Mouse (Mus musculus) G1E (cell line): Measurements from ENCODE around the gene Kalrn. TPM values are rescaled to one million over a fixed set of nuclear protein-coding genes. Genes with fewer than 3 reads are reported as not detected.

Source experiments
- ATAC-seq: 2 replicates; pipeline ENCODE4 v1.8.0; 2016; ENCODE audit warnings: mild to moderate bottlenecking; ENCODE audit not compliant: insufficient number of reproducible peaks, poor library complexity, low FRiP score, severe bottlenecking; ENCODE audit errors: extremely low read depth
- DNase-seq: peaks from one replicate; pipeline ENCODE4 v3.0.0; 2012; ENCODE audit warnings: low spot score
- H3K27me3 ChIP-seq: 2 replicates; pipeline ENCODE4 v1.6.1; 2012; ENCODE audit warnings: mild to moderate bottlenecking, low read length, inconsistent platforms; ENCODE audit not compliant: insufficient read depth
- H3K36me3 ChIP-seq: replicated peaks from 2 replicates; pipeline ENCODE3; 2012; ENCODE audit warnings: mild to moderate bottlenecking, inconsistent platforms
- H3K4me1 ChIP-seq: 2 replicates; pipeline ENCODE4 v1.6.1; 2012; ENCODE audit warnings: low read depth, low read length, inconsistent platforms, mixed read lengths; ENCODE audit not compliant: insufficient read depth
- H3K4me3 ChIP-seq: 2 replicates; pipeline ENCODE4 v1.5.1; 2012; ENCODE audit warnings: low read depth, mild to moderate bottlenecking, inconsistent platforms, low read length, moderate library complexity, mixed read lengths
- H3K9me3 ChIP-seq: replicated peaks from 2 replicates; pipeline ENCODE4 v1.6.1; 2012; ENCODE audit warnings: inconsistent platforms
- CTCF ChIP-seq: IDR thresholded peaks from 2 replicates; pipeline ENCODE4 v1.5.1; 2012; ENCODE audit warnings: low read depth, low read length, inconsistent platforms, mixed read lengths
- GATA1 ChIP-seq: IDR thresholded peaks from 2 replicates; pipeline ENCODE4 v1.6.1; 2012; ENCODE audit warnings: borderline replicate concordance, low read length, inconsistent platforms, mixed read lengths
- GATA2 ChIP-seq: IDR thresholded peaks from 2 replicates; pipeline ENCODE4 v1.6.1; 2012; ENCODE audit warnings: low read depth, low read length, inconsistent platforms, borderline replicate concordance
- POLR2AphosphoS5 ChIP-seq: IDR thresholded peaks from 2 replicates; pipeline ENCODE4 v1.6.1; 2012; ENCODE audit warnings: low read depth, low read length, inconsistent platforms; ENCODE audit not compliant: insufficient replicate concordance
- TAL1 ChIP-seq: conservative IDR thresholded peaks from 2 replicates; pipeline ENCODE4 v1.6.1; 2012; ENCODE audit warnings: low read depth, low read length, inconsistent platforms, mixed read lengths
- polyA plus RNA-seq: library from polyadenylated mRNA; stranded (reverse); fragments of >175 nt; gene quantifications from 2 replicates; pipeline ENCODE4 v1.2.3, GENCODE M21; 2012
- total RNA-seq, 2 experiments: library from RNA; stranded (forward) in 1 of 2; stranded (reverse) in 1 of 2; fragments of 200-1000 nt in 1 of 2; fragments of >200 nt in 1 of 2; fragmentation: Nextera tagmentation in 1 of 2; gene quantifications; 2 replicates each; pipeline ENCODE4 v1.2.3; 2014 to 2017

Gene Kalrn
- total and polyA plus RNA-seq, 3 experiments = 0.88 to 2.8 (median 1.8) TPM

DNA sequence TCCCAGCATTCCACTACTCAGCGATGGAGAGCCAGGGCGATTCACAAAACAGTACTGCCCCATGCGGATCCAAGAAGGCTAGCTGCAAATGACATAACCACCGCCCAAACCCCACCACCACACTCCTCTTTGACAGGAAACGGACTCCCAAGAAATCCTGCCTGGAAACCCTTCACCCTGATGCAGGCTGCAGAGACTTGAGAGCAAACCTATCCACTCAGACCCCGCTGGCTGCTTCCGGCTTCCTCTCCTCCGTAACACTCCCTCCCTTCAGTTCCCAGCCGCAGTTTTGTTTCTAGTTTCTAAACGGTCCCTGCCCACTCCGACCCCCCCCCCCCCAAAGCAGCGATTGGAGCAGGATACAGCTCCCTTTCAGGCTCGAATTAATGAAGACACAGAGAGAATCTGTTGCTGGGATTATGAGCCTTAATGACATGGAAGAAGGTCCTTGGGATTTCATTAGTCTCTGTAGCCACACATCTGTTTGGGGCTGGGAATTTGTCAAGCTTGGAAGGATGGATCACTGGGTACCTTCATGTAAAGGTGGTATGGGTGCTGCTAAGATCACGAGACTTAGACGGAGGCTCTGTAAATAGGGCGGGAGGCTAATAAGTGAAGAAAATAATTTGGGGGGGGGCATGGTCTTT, 478.8 kb downstream of the Kalrn start:
- no peak for DNase-seq
- Histone ChIP-seq H3K9me3 (no peaks in the 10 kb centered on the region), H3K4me1 (peaks cover 18% of the 10 kb centered on the region), H3K36me3 (no peaks in the 10 kb centered on the region), H3K27me3 (peaks cover 80% of the 10 kb centered on the region), H3K4me3 (no peak overlapping the region)
- TF ChIP-seq GATA1 (no peak), GATA2 (no peak), CTCF (no peak), TAL1 (no peak), POLR2AphosphoS5 (no peak)
- no peak for ATAC-seq

DNA sequence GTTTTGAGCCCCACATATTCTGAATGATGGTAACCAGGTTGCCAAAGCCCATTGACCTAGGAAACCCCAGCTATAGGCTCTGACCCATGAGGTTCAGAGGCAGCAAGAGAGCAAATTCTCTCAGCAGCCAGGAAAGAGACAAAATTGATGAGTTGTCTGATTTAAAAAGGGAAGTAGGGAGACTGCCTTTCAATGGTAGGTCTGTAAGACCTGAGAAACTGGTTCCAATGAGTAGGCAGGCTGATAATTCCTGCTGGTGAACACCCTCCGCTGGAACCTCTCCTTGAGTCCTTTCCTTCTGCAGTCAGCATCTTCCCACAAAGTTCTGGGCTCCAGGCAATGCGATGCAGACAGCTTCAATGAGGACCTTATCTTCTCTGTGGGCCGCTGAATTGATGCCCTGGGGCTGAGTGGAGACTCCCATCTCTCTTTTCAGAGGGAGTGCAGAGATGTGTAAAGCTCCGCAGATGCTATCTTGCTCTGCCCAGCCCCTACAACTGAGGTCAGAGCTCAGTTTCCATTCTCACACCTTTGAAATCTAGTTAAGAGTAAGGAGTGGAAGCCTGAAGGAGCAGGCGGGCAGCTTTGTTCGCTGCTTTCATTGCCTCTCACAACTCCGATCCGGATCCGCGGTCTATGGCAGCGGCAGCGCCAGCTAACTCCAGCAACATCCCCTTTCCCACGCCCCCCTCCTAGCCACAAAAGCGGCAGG, 479.4 kb downstream of the Kalrn start:
- Histone ChIP-seq H3K9me3 (no peaks in the 10 kb centered on the region), H3K27me3 (peaks cover 83% of the 10 kb centered on the region), H3K4me3 (no peak overlapping the region), H3K4me1 (peaks cover 18% of the 10 kb centered on the region), H3K36me3 (no peaks in the 10 kb centered on the region)
- no peak for DNase-seq
- TF ChIP-seq CTCF (no peak), TAL1 (no peak), GATA1 (no peak), POLR2AphosphoS5 (no peak), GATA2 (no peak)
- ATAC-seq = no peak

DNA sequence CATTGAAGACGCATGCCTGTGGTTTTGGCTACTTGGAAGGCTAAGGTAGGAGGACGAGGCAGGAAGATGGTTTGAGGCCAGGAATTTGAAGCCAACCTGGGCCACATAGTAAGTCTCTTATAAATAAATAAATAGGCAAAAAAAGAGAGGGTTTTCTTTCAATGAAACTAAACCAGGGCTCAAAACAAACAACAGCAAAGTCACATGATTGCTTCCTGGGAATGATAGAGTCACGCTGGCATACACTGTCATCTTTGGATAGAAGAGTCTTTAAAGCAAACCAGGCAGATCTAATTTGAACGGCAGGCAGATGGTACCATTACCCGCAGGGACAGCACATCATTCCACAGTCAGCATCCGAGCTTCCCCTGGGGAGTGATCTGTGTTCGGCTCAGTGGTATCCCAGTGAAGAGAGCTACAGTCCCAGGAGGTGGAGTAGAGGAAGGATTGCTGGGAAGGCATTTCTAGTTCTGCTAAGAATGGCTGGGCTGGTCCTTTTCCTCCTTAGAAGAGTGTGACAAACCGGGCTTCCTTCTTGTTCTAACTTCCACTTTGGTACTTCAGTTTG, 483.7 kb downstream of the Kalrn start:
- H3K9me3 ChIP-seq = no peaks in the 10 kb centered on the region
- TF ChIP-seq GATA2 (no peak), TAL1 (no peak), CTCF (no peak), POLR2AphosphoS5 (no peak), GATA1 (no peak)
- ATAC-seq (no peak), DNase-seq (no peak)
- no peak overlapping the region for H3K4me3 ChIP-seq
- H3K36me3 ChIP-seq = no peaks in the 10 kb centered on the region
- peaks cover 12% of the 10 kb centered on the region; the same call in 1 of the 2 replicates for H3K4me1 ChIP-seq
- H3K27me3 ChIP-seq = peaks cover 77% of the 10 kb centered on the region

DNA sequence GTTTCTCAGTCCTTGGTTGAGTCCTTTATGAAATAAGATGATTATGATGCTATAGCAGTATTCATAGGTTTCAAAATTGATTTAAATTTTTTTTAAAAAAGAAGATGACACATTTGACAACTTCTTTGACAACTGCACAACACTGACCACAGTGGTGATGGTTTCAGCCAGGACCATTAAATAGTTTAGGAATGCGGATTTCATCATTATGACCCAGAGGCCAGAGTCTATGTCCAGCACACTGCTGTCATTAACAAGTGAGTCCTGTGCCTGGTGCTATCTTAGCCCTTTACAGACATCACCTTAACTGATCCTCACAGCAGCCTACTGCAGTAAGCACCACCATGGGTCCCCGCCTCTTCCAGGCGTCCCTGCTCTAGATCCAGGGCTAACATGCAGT, 484.3 kb downstream of the Kalrn start:
- no peak for ATAC-seq
- DNase-seq = no peak
- Histone ChIP-seq H3K4me1 (peaks cover 7% of the 10 kb centered on the region; the same call in 1 of the 2 replicates), H3K36me3 (no peaks in the 10 kb centered on the region), H3K27me3 (peaks cover 74% of the 10 kb centered on the region), H3K4me3 (no peak overlapping the region), H3K9me3 (no peaks in the 10 kb centered on the region)
- TF ChIP-seq GATA1 (no peak), GATA2 (no peak), CTCF (no peak), TAL1 (no peak), POLR2AphosphoS5 (no peak)

- Histone ChIP-seq H3K4me1 (peaks cover 7% of the 10 kb centered on the region; the same call in 1 of the 2 replicates), H3K27me3 (peaks cover 71% of the 10 kb centered on the region)
- ATAC-seq = no peak
Observed at GRCm38 (mm10) chr16:34088331-34088730, 485.0 kb downstream of the Kalrn start.

More at GRCm38 (mm10) chr16:34088331-34088730, 485.0 kb downstream of the Kalrn start:
- TF ChIP-seq GATA1 (no peak), CTCF (no peak), POLR2AphosphoS5 (no peak), GATA2 (no peak), TAL1 (no peak)
- no peaks in the 10 kb centered on the region for H3K36me3 ChIP-seq
- no peaks in the 10 kb centered on the region for H3K9me3 ChIP-seq
- H3K4me3 ChIP-seq = no peak overlapping the region
- no peak for DNase-seq
